Comparison of ENCODE assay signal across 8 mouse cellular contexts in the genomic region with DNA sequence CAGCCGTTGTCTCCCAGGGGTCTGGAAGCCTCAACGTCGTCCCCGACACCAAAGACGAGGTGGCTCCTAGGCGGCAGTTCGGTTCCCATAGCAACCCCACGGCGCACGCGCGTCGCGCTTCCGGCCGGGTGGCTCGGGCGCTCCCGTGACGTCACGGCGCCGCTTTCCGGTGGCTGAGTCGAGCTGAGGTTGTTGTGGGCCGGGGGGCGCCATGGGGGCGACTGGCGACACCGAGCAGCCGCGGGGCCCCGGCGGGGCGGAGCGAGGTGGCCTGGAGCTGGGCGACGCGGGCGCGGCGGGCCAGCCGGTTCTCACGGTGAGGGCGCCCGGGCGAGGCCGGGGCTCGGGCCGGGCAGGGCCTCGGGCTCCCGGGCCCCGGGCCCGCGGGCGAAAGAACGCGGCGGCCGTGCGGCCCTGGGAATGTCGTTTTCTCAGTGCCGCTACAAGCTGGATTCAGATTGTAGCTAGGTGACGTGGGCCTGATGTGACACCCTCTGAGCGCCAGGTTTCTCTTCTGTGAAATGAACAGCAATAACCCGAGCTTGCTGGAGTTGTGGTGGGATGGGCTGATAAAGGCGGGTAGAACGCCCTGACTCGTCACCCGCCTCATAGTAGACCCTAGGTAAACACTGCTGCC. TPM values are rescaled to one million over a fixed set of nuclear protein-coding genes. Genes with fewer than 3 reads are reported as not detected.
DNase-seq lines count a peak whose midpoint lies in the region; ATAC-seq and TF ChIP-seq lines count a peak whose summit lies in the region.

TSS of gene Wfdc3 (minus strand) at position 89 of the 637 bp plus-strand sequence.
TSS of gene Dnttip1 (plus strand) at position 141 of the 637 bp plus-strand sequence.

- DNase-seq in brain, adult 2 months (ENCODE audit: low read depth, low spot score) = peak; percentile 95
- DNase-seq in heart, embryonic 10.5 days (ENCODE audit: low spot score) = peak; percentile 97
- DNase-seq in midbrain, postnatal 0 days (ENCODE audit: low spot score) = peak; percentile 95
- peak; percentile 95 to 97 for DNase-seq in spleen, postnatal 10 days (ENCODE audit: low spot score in 2 of 2)

- H3K4me2 ChIP-seq in kidney, embryonic 14.5 days (replicated peaks; ENCODE audit: low read depth, low read length) = peak within 1 kb of the TSS; percentile 60
- H3K4me2 ChIP-seq in limb, embryonic 15.5 days = peak within 1 kb of the TSS; percentile 77
- peak within 1 kb of the TSS; percentile 79 for H3K4me2 ChIP-seq in midbrain, postnatal 0 days (ENCODE audit: low read depth, low read length, poor library complexity, severe bottlenecking)

- peaks cover 7% of the 10 kb centered on the region for H3K4me1 ChIP-seq in embryonic fibroblast, embryonic 13.5 days (ENCODE audit: control insufficient read depth, insufficient read depth, low read length)
- H3K4me1 ChIP-seq in heart, embryonic 10.5 days = peaks cover 13% of the 10 kb centered on the region
- H3K4me1 ChIP-seq in kidney, embryonic 14.5 days (ENCODE audit: control insufficient read depth, insufficient read depth, low read length) = peaks cover 5% of the 10 kb centered on the region
- peaks cover 22% of the 10 kb centered on the region for H3K4me1 ChIP-seq in limb, embryonic 15.5 days
- peaks cover 9% of the 10 kb centered on the region; the same call in 1 of the 2 replicates for H3K4me1 ChIP-seq in midbrain, postnatal 0 days (ENCODE audit: insufficient read depth, low read length)

- H3K27me3 ChIP-seq in C2C12 (ENCODE audit: control insufficient read depth, insufficient read depth, insufficient read length) = no peaks in the 10 kb centered on the region
- peaks cover 5% of the 10 kb centered on the region; the same call in 1 of the 2 replicates for H3K27me3 ChIP-seq in heart, embryonic 10.5 days (ENCODE audit: insufficient read depth, poor library complexity, severe bottlenecking)
- H3K27me3 ChIP-seq in kidney, embryonic 14.5 days (ENCODE audit: control insufficient read depth, insufficient read depth, low read length) = no peaks in the 10 kb centered on the region
- no peaks in the 10 kb centered on the region for H3K27me3 ChIP-seq in limb, embryonic 15.5 days
- H3K27me3 ChIP-seq in midbrain, postnatal 0 days (ENCODE audit: insufficient read depth, low read length) = no peaks in the 10 kb centered on the region; the same call in 1 of the 2 replicates

- peaks cover 24% of the 10 kb centered on the region for H3K79me3 ChIP-seq in C2C12 (ENCODE audit: low read depth)

- peak; percentile 40 for TF ChIP-seq POLR2A in embryonic fibroblast, embryonic 13.5 days (IDR thresholded peaks at IDR 0.05; ENCODE audit: low read depth, low read length)

- H3K27ac ChIP-seq in embryonic fibroblast, embryonic 13.5 days (ENCODE audit: insufficient read depth, low read length) = no peak within 1 kb of the TSS
- peak within 1 kb of the TSS; percentile 95 for H3K27ac ChIP-seq in heart, embryonic 10.5 days
- H3K27ac ChIP-seq in kidney, embryonic 14.5 days (ENCODE audit: low read depth, low read length) = peak within 1 kb of the TSS; percentile 55; the same call in 1 of the 2 replicates
- H3K27ac ChIP-seq in limb, embryonic 15.5 days = peak within 1 kb of the TSS; percentile 65
- peak within 1 kb of the TSS; percentile 73 for H3K27ac ChIP-seq in midbrain, postnatal 0 days (ENCODE audit: low read depth, low read length)

- peak within 1 kb of the TSS; percentile 93 for H3K9ac ChIP-seq in kidney, embryonic 14.5 days (ENCODE audit: low read depth, low read length)
- peak within 1 kb of the TSS; percentile 95 for H3K9ac ChIP-seq in limb, embryonic 15.5 days
- H3K9ac ChIP-seq in midbrain, postnatal 0 days (replicated peaks; ENCODE audit: low read length, poor library complexity, severe bottlenecking) = peak within 1 kb of the TSS; percentile 94

- peaks cover 19% of the 10 kb centered on the region for H3K36me3 ChIP-seq in C2C12 (ENCODE audit: control insufficient read depth, insufficient read depth)
- H3K36me3 ChIP-seq in heart, embryonic 10.5 days = peaks cover 35% of the 10 kb centered on the region
- H3K36me3 ChIP-seq in kidney, embryonic 14.5 days (ENCODE audit: control insufficient read depth, insufficient read depth, low read length) = peaks cover 30% of the 10 kb centered on the region
- H3K36me3 ChIP-seq in limb, embryonic 15.5 days = peaks cover 32% of the 10 kb centered on the region
- peaks cover 4% of the 10 kb centered on the region; the same call in 1 of the 2 replicates for H3K36me3 ChIP-seq in midbrain, postnatal 0 days (ENCODE audit: insufficient read depth, low read length)

- no peak for TF ChIP-seq CTCF in C2C12 (IDR thresholded peaks at IDR 0.05; ENCODE audit: control insufficient read depth, insufficient read depth, insufficient read length)
- TF ChIP-seq CTCF in embryonic fibroblast, embryonic 13.5 days (IDR thresholded peaks at IDR 0.05; ENCODE audit: borderline replicate concordance, insufficient read depth, low read length) = no peak
- no peak for TF ChIP-seq CTCF in midbrain, postnatal 0 days (IDR thresholded peaks at IDR 0.05)

- H3ac ChIP-seq in C2C12 (ENCODE audit: control insufficient read depth, insufficient read length, low read depth) = peak within 1 kb of the TSS; percentile 92

- peaks cover 48% of the 10 kb centered on the region for H3K79me2 ChIP-seq in C2C12 (ENCODE audit: control insufficient read depth, insufficient read depth)

- under 1% methylated on average over 70 of the region's 70 CpGs for WGBS in heart, embryonic 10.5 days
- under 1% methylated on average over 70 of the region's 70 CpGs for WGBS in kidney, embryonic 14.5 days
- under 1% methylated on average over 49 of the region's 70 CpGs for WGBS in limb, embryonic 15.5 days
- WGBS in midbrain, postnatal 0 days = under 1% methylated on average over 66 of the region's 70 CpGs

- peak within 1 kb of the TSS; percentile 85 for H3K4me3 ChIP-seq in C2C12 (ENCODE audit: insufficient read depth, poor library complexity, severe bottlenecking)
- H3K4me3 ChIP-seq in embryonic fibroblast, embryonic 13.5 days (ENCODE audit: insufficient read depth, low read length) = peak within 1 kb of the TSS; percentile 71
- peak within 1 kb of the TSS; percentile 94 for H3K4me3 ChIP-seq in heart, embryonic 10.5 days
- H3K4me3 ChIP-seq in kidney, embryonic 14.5 days (ENCODE audit: low read length) = peak within 1 kb of the TSS; percentile 83
- H3K4me3 ChIP-seq in limb, embryonic 15.5 days = peak within 1 kb of the TSS; percentile 96
- peak within 1 kb of the TSS; percentile 92 for H3K4me3 ChIP-seq in midbrain, postnatal 0 days (ENCODE audit: low read depth, low read length)

- peak; percentile 89 for ATAC-seq in kidney, embryonic 14.5 days (ENCODE audit: low FRiP score, low TSS enrichment)
- peak; percentile 79 for ATAC-seq in limb, embryonic 15.5 days (ENCODE audit: insufficient number of reproducible peaks, low FRiP score, low TSS enrichment, low read depth)
- peak; percentile 86 for ATAC-seq in midbrain, postnatal 0 days (ENCODE audit: low FRiP score)

- no peaks in the 10 kb centered on the region for H3K9me3 ChIP-seq in heart, embryonic 10.5 days
- H3K9me3 ChIP-seq in kidney, embryonic 14.5 days (ENCODE audit: control insufficient read depth, low read length) = no peaks in the 10 kb centered on the region
- H3K9me3 ChIP-seq in limb, embryonic 15.5 days = no peaks in the 10 kb centered on the region
- H3K9me3 ChIP-seq in midbrain, postnatal 0 days (ENCODE audit: low read length) = no peaks in the 10 kb centered on the region

TF ChIP-seq in C2C12, 6 proteins besides CTCF, POLR2A, EP300 and RAD21:
- TF ChIP-seq MAX (IDR thresholded peaks at IDR 0.05) = peak; percentile 39
- TF ChIP-seq FOSL1 (IDR thresholded peaks at IDR 0.05; ENCODE audit: insufficient read depth, low read length, poor library complexity, severe bottlenecking) = no peak

RNA-seq across cellular contexts. Expression of gene Wfdc3, which starts in this region (rescaled TPM):
- 0.13 TPM for polyA plus RNA-seq in C2C12 (2012; fragmentation: generic; extraction: Trizol)
- polyA plus RNA-seq in embryonic fibroblast, embryonic 13.5 days (2011; ENCODE audit: insufficient read length, low read depth, missing spikeins) = not detected in 2 replicates
- polyA plus RNA-seq in heart, embryonic 10.5 days (2016; fragmentation: Nextera tagmentation; extraction: Ambion mirVana) = 0.43 and 0.49 TPM in 2 replicates
- 0.83 and 1.4 TPM in 2 replicates for polyA plus RNA-seq in kidney, embryonic 14.5 days (2014; fragmentation: Nextera tagmentation; extraction: Ambion mirVana)
- polyA plus RNA-seq in limb, embryonic 15.5 days (2015; fragmentation: Nextera tagmentation; extraction: Ambion mirVana) = 0.41 and 0.50 TPM in 2 replicates
- 0.16 and 1.3 TPM in 2 replicates for total RNA-seq in midbrain, postnatal 0 days (2014; rRNA removed)
- 0.60 and 0.97 TPM in 2 replicates for polyA plus RNA-seq in midbrain, postnatal 0 days (2015; fragmentation: Nextera tagmentation; extraction: Ambion mirVana)

RNA-seq across cellular contexts. Expression of gene Dnttip1, which starts in this region (rescaled TPM):
- 47.3 TPM for polyA plus RNA-seq in C2C12 (2012; fragmentation: generic; extraction: Trizol)
- 28.7 and 30.8 TPM in 2 replicates for polyA plus RNA-seq in embryonic fibroblast, embryonic 13.5 days (2011; ENCODE audit: insufficient read length, low read depth, missing spikeins)
- 60.3 and 76.6 TPM in 2 replicates for polyA plus RNA-seq in heart, embryonic 10.5 days (2016; fragmentation: Nextera tagmentation; extraction: Ambion mirVana)
- 64.4 and 70.8 TPM in 2 replicates for polyA plus RNA-seq in kidney, embryonic 14.5 days (2014; fragmentation: Nextera tagmentation; extraction: Ambion mirVana)
- 61.0 and 63.9 TPM in 2 replicates for polyA plus RNA-seq in limb, embryonic 15.5 days (2015; fragmentation: Nextera tagmentation; extraction: Ambion mirVana)
- 18.5 and 24.7 TPM in 2 replicates for total RNA-seq in midbrain, postnatal 0 days (2014; rRNA removed)
- 48.4 and 54.2 TPM in 2 replicates for polyA plus RNA-seq in midbrain, postnatal 0 days (2015; fragmentation: Nextera tagmentation; extraction: Ambion mirVana)
